Mouse (Mus musculus) ZHBTc4 (cell line): ENCODE data around the gene Olfr545.
"Not testable (repeated sequence)": the region's sequence is repeated elsewhere in the genome, so short reads cannot be mapped to it uniquely, and the experiment has no call there.

Experiments
- DNase-seq: peaks from one replicate; pipeline ENCODE4 v3.0.0-alpha.2; 2011; ENCODE audit warnings: low read depth, low spot score

The Olfr545 gene

DNA sequence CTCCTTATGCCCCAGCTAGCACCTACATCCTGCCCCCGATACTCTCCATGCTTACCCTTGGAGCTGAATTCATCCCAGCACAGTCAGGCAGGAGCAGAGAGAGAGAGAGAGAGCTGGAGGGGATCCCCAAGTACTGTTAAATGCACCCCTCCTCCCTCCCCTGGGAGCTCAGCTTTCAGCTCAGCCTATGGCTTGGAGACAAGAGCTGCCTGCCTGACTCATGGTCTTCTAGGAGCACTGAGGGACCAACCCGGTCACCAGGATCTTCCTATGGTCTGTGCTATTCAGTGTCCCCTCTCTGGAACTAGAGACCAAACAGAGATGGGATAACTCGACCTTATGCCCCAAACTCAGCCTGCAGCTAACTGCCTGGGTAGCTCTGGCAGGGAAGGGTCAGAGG is at the start of gene Olfr545:
Gene Olfr545, minus strand, starts transcription at position 101 of the 400 bp plus-strand sequence.
- no peak for DNase-seq

DNA sequence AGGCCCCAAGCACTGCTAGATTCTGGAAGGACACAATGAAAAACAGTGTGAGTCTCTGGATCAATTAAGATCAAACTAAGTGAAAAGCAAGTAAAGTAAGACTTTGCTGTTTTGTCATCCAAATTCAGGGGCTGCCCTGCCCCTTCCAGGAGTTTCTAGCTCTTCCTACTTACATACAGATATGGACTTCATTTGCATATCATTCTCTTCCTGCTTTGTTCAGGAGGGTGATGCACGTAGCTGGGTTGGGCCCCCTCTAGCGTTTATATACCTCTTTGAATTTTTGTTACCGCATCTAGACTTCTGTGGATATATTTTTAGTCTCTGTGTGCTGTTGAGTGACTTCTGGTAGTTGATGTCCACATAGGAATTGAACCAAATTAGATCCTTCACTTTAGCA is 41.9 kb upstream of the Olfr545 start:
- peak; percentile 44 for DNase-seq

DNA sequence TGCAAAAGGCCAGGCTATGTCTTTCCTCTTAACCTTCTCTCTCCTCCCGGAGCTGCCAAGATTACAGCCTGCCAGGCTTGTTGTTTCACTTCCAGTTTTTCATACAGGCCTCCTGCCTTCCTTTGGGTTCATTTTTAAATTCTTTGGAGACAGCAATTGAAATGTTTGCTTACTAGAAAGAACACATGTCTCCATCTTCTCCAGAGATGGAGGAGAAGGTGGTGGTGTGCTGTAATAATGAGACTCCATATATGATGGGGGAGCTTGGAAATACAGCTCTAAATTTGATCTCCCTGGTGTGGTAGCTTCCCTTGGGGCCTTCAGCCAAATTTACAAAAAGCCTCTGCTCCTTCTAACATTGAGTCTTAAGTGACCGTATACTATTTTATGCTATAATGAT is 41.2 kb upstream of the Olfr545 start, which contains the start of gene Olfr548-ps1:
Gene Olfr548-ps1, plus strand, starts transcription at position 301 of the 400 bp plus-strand sequence.
- no peak for DNase-seq

DNA sequence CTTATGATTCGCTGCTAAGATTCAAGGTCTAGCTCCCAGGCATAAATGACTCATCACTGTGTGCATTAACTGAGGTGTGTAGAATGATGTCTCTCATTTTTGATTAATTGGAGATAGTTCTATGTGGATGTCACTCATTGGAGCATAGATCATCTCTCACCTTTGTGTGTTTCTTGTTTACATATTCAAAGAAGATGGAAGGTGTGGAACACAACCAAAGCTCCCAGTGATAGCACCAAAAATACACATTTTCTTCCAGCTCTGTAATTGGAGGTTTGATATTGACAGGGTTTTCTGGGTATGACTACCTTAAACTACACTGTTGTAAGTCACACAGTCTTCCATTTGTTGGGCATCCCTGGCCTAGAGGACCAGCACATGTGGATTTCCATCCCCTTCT is 35.1 kb upstream of the Olfr545 start, which contains the start of gene Olfr547:
Gene Olfr547, plus strand, starts transcription at position 301 of the 400 bp plus-strand sequence.
- DNase-seq: no peak

DNA sequence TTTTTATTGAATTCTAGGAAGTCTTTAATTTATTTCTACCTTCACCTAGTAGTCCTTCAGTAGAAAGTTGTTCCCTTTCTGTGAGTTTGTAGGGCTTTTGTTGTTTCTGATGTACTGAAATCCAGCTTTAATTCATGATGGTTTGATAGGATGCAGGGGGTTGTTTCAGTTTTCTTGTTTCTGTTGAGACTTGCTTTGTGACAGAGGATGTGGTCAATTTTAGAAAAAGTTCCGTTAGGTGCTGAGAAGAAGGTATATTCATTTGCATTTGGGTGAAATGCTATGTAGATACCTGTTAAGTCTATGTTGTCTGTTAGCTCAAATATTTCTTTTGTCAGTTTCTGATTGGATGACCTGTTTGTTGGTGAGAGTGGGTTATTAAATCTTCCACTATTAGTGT is 29.7 kb upstream of the Olfr545 start:
- DNase-seq: no peak

DNA sequence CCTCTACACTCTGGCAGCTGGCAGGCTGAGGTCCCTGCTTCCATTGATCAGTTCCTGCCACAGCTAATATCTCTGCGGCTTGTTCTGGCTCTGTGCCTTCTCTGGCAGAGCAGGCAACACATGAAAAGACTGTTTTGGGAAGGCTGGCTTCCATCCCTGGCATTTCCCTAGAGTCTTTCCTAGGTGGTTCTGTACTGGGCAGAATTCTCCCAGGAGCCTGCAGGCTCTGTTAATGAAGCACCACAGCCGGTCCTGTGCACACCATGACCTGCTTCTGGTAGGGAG is 17.6 kb upstream of the Olfr545 start:
- DNase-seq: no peak

DNA sequence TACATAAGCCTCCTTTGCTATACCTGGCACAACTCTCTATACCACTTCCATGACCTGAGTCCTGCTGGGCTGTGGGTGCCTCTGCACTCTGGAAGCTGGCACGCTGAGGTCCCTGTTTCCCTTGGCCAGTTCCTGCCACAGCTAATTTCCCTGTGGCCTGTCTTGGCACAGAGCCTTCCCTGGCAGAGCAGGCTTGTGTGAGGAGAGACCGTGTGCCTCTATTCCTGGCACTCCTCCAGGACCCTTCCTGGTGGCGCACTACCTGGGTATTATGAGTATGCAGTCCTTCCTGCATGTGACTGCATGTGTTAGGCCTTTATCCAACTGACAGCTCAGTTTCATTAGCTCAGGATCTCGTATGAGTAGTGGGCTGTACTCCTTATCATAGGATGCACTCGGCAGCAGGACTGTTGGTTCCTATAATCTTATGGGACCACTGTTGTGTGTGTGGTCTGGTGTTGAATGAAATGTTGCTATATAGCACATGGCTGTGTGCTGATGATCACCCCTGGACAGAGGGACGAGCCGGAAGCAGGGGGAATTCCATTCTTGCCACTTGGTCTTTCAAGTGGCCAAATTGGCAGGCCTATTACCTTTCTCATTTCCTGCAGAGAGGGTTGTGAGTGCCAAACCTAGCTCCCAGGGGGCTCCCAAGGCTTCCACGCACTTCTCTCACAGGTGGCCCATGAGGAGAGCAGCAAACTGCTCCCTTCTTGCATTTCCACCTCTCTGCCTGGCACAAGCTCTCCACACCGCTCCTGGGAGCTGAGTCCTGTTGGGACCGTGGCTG is 17.1 kb upstream of the Olfr545 start:
- no peak for DNase-seq

DNA sequence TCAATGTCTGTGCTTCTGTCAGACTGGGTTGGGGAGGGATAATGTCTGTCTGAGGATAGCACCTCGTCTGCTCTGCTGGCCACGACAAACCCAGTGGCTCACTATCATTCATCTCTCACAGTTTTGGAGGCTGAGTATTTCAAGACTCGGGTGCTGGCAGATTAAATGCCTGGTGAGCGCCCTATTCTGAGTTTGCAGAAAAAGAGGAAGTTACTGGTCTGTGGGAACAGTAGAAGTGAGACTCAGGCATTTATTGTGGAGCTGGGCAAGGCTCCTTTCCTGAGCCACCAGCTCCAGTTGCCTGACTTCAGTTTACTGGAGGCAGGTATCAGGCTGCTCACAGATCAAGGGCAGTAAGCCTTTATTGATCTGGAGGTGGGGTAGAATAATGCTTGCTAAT is 14.8 kb upstream of the Olfr545 start:
- DNase-seq: no peak

DNA sequence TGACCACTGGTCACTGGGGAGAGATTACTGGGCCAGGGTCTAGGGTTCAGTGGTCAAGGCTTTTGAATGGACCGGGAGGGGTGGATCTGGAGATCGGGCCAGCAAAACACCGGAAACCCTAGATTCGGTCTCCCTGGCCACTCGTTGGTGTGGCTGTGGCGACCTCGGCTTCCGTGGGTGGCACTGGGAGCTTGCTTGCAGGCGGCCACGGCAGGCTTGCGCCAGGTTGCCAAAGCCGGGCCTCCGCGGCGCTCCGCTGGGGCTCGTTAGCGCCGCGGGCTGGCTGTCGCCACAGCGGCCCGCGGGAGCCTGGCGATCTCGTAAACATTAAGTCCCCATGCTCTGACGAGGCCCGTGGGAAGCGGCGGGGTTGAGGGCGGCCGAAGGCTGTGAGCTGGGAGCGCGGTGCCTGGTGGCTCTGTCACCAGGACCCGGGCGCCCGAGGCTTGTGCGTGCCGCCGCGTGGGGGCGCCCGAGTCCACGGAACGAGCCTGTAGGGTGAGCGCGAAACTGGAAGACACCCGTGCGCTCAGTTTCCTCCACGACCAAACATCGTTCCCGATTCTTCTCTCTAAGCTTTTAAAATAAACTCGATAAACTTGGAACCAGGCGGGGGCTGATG is 13.6 kb upstream of the Olfr545 start:
- DNase-seq: peak; percentile 95

DNA sequence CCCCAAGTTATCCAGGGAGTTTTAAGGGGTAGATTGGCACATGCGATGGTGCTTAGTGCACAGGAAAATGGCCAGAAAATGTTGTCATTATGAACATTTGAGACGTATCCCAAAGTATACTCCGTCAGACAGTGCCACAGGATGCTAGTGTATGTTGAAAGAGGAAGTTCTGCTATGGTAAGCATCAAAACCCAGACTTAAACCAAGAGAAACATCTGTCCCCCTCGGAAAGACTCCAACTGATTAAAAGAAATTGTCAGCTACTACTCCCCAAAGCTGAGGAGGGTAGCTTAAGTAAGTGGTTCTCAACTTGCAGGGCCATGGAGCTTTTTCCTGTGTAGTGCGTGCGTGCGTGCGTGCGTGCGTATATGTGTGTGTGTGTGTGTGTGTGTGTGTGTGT is 12.6 kb upstream of the Olfr545 start:
- DNase-seq: no peak

DNA sequence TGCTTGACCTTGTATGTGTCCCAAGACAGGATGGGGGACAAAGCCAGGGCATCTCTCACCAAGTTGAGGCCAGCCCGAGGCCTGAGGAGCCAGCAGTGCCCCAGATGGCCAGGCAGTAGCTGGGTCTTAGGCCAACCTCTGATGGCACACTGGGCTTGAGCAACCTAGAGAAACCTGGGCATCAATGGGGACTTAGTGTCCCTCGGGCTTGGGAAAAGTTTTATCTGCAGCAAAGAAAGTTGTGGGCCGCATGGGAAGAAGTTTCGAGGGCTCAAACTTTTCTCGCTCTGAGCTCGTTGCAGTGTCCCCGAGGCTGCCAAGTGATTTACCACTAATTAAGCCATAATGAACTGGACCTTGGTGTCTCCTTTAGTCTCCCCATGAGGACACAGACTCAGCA is 10.4 kb upstream of the Olfr545 start:
- no peak for DNase-seq

DNA sequence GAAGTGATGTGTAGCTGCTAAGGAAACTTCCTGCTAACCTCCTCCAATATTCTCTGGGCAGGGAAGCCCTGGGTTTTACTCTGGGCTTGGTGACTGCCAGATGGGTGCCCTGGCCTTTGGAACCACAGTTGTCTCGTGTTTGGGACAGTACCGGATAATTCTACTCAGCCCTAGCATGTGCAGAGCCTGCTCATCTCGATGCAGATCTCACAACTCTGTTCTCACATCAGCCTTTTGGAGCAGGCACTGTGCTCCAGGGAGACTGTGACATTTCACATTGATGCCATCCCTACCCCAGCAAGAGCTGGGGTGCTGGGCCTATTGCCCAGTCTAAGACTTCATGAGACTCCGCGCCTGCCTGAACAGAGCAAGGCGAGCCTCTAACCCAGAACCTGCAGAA is 9.3 kb upstream of the Olfr545 start:
- no peak for DNase-seq

DNA sequence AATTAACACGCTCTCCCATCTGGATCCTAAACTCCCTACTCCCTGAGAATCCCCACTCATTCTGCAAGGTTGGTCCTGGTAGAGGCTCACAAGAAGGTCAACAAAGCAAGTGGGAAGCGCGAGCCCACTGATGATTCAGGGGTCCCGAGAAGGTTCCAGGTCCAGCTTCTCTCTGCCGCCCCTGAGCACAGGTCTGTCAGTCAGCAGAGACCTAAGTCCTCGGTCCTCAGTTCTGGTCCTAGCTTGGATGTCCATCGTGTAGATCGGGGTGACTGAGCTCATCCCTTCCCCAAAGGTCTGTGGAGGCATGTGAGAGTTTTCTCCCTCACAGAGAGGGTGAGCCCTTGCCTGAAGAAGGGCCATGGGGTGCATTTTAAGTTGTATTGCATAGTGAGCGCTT is 8.7 kb upstream of the Olfr545 start:
- no peak for DNase-seq

DNA sequence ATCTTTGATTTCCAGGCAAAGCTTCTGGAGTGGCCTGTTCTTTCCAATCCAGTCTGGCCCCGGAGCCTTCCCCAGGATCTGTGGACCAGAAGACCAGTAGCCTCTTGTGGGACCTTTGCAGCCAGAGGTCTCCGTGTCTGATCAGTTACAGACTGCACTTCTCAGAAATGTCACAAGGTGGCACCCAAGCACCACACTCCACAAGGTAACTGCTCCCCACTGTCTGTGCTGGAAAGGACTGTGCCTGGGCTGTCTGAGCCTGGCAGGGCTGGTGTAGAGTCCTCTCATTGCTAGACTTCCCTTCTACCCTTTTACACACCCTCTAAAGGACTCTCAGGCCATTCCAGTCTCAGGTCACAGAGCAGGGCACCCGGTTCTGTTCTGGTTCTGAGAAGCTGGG is 7.5 kb upstream of the Olfr545 start:
- DNase-seq: peak; percentile 81

DNA sequence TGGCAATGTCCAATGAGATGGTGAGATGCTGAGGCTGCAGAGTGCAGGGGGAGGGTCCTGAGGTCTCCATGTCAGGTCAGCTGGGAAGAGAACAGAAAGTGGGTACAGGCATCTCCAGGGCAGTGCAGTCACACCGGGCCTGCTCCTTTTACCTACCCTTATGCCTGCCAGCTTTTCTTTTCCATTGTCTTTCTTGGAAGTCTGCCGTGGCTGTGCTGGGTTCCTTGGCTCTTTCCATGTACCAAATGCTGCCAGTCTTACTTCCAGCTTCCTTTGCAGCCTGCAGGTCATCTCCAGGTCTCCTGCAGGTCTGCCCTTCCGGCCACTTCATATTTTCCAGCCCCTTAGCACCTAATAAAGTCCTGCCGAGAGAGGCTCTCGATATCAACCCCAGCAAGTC is 2.6 kb upstream of the Olfr545 start:
- no peak for DNase-seq

DNA sequence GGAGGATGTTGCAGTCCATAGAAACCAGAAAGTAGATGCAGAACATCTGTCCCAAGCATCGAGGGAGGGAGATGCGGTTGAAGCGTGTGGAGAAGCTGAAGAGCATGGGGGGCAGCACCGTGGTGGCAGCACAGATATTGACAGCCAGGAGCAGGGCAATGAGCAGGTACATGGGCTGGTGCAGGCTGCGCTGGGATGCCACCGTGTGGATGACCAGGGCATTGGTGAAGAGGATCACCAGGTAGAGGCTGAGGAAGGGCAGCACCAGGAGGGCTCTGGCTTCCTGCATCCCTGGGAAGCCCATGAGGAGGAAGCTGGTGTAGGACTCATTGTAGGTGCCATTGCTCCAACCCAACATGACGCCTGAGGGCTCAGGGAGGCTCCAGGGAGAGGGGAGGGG is 5.0 kb downstream of the Olfr545 start:
- not testable (repeated sequence) for DNase-seq

DNA sequence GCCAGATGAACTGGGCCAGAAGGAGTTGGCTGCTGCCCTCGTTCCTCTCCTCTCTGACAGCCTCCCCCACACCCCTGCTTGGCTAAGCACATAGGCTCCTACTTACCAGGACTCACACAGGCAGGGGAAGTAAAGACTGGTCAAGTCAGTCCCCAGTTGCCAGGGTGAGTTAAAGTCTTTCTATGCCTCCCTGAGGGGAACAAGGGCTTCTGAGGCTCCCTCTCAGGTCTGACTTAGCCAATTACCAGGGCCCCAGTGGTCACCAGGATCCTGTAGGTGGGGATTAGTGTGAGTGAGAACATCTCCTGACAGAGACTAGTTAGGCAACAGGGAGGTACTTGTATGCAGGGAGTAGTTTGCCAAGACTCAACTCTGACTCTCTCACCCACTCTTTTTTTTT is 11.2 kb downstream of the Olfr545 start, which contains the start of gene Olfr544:
Gene Olfr544, minus strand, starts transcription at position 153 of the 400 bp plus-strand sequence.
- DNase-seq: no peak

DNA sequence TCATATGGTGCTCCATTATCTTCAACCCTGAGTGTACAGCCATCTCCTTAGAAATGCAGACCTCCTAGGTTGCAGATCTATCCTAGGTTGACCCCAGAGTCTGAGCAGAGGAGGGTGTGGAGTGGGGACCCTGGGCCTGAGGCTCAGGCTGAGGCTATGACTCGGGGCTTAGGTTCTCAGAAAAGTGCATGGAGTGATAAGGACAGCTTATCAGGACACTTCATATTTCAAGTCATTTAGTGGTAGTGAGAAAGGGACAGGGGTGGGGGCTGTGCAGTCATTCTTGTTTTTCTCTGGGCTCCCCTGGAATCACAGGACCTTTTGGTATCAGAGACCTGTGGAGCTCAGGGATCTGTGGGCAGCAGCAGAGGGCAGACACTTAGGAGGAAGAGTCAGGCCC is 13.3 kb downstream of the Olfr545 start:
- no peak for DNase-seq

DNA sequence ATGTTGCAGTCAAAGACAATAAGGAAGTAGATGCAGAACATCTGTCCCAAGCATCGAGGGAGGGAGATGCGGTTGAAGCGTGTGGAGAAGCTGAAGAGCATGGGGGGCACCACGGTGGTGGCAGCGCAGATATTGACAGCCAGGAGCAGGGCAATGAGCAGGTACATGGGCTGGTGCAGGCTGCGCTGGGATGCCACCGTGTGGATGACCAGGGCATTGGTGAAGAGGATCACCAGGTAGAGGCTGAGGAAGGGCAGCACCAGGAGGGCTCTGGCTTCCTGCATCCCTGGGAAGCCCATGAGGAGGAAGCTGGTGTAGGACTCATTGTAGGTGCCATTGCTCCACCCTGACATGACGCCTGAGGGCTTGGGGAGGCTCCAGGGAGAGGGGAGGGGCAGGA is 14.6 kb downstream of the Olfr545 start:
- DNase-seq: not testable (repeated sequence)

DNA sequence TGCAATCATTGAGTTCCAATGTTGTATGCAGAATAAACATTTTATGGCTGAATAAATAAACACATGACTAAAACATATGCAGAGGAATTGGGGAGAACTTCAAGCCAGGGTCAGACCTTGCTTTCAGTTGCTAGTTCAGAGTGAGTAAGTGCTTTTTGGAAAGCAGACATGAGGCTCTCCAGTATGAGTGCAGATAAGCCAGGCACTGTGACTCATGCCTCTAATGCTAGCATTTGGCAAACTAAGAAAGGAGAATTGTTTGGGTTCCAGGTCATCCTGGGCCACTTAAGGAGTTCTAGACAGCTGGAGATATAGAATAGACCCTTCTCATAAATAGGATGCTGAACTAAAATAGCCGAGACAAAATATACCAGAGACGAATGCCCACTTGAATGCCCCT is 15.7 kb downstream of the Olfr545 start:
- DNase-seq: no peak

DNA sequence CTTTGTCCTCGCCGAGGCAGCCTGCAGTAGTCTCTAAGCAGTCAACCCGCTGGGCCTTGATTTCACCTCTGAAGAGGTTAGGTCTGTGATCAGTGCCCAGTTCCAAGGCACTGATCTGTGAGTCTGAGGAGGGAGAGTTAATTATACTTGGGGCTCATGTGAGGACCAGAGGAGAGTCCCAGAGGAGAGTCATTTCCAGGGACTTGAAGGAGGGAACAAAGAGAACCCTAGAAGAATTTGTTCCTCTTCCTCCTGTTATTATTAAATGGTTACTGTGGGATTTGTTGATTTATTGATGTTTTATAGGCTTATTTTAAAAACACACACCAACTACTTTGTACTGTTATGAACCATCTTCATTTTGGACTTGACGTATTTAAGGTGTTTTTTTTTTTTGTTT is 17.8 kb downstream of the Olfr545 start, which contains the start of gene Olfr543:
Gene Olfr543, minus strand, starts transcription at position 101 of the 400 bp plus-strand sequence.
- no peak for DNase-seq

DNA sequence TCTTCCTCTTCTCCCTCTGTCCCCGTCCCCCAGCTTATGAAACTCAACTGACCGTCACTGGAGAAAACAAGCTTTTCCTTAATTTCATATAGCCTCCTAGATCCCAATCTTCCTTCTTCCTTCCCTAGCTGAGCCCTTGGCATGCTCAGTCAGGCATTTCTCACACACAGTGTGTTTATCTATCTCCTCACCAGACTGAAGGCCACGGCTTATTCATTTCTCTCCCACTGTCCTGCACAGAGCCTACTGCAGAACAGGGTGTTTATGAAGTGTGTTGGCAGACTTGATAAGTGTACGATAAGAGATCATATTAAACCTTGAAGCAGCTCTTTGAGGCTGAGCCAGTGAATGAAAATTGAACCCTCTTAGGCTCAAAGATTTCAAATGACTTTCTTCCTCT is 18.6 kb downstream of the Olfr545 start:
- no peak for DNase-seq

DNA sequence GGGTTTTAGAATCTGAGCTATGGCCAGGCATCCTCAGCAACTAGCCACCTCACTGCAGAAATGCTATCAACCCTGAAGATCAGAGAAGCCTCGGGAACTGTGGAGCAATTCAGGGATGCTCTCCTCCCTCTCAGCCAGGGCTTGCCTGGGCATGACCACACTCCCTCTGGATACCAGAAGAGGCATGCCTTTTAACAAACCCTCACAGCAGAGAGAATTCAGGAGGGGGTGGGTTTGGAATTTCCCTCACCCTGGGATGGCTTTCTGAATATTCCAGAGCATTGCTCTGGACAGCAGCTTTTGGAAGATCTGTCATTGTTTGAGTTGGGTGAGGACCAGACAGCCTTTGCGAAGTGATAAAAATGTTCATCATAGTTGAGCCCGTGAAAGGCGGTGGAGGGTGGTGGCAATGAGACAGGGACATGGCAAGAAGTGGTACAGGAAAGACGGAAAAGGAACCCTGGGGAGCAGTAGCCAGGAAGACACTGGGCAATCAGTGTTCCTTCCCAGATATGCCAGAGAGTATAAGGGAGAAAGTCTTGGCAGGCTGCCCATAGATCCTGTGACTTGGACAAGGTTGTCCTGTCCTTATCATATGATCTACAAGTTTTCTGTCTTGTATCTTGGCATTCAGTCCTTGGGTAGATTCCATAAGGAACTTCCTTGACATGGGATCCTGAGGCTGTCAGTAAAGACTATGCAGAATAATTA is 19.9 kb downstream of the Olfr545 start:
- peak; percentile 83 for DNase-seq
